In genomic region chr6:148740521-148741226, GRCm38 (mm10) we compare ENCODE assay signal across 13 mouse cellular contexts.
DNase-seq lines count a peak whose midpoint lies in the region; TF ChIP-seq lines count a peak whose summit lies in the region.
"Had no signal": no experiment of that assay in that cellular context is flagged by ENCODE, and none has a peak within 500 bp of the region (broad histone marks: within the 10 kb centered on the region; RNA-seq: fewer than 3 reads in every experiment).

No protein-coding gene starts in this region.

- H3K4me1 ChIP-seq in kidney, adult 2 months (ENCODE audit: control insufficient read depth, insufficient read depth, low read length) = no peaks in the 10 kb centered on the region
- H3K4me1 ChIP-seq: megakaryocyte, embryonic 14.5 days had no signal

- peak; percentile 8 to 12 for DNase-seq in cerebellum, postnatal 10 days
- no peak for DNase-seq in cerebellum, adult 11 months
- peak; percentile 6 to 21 for DNase-seq in kidney, postnatal 4 days
- DNase-seq in kidney, adult 2 months = no peak
- DNase-seq in right cerebral cortex, postnatal 14 days = peak; percentile 16
- DNase-seq in right cerebral cortex, postnatal 25 days = no peak
- no peak for DNase-seq in ovary, adult 18-20 months (ENCODE audit: low spot score)
- DNase-seq in spleen, postnatal 4 days (ENCODE audit: low spot score in 2 of 2) = no peak
- DNase-seq: cerebellum, adult 2 months; gastrocnemius, postnatal 25 days; kidney, postnatal 25 days had no signal

- no peak for TF ChIP-seq POLR2A in kidney, adult 2 months (IDR thresholded peaks at IDR 0.05; ENCODE audit: low read depth, low read length)

- no peak for TF ChIP-seq CTCF in kidney, adult 2 months (conservative IDR thresholded peaks at IDR 0.05; ENCODE audit: insufficient read depth, insufficient read length, low read depth, low read length)

- H3K27me3 ChIP-seq in kidney, adult 2 months (replicated peaks; ENCODE audit: control insufficient read depth, insufficient read depth, low read length) = no peaks in the 10 kb centered on the region

- no peak overlapping the region for H3K27ac ChIP-seq in kidney, adult 2 months (ENCODE audit: insufficient read depth, low read depth, low read length)

- no peak overlapping the region for H3K4me3 ChIP-seq in kidney, adult 2 months (ENCODE audit: insufficient read depth, low read depth, low read length)
- H3K4me3 ChIP-seq: erythroblast, embryonic 14.5 days; megakaryocyte, embryonic 14.5 days had no signal

- 63% methylated on average over 8 of the region's 8 CpGs for WGBS in kidney, adult 2 months

- H3K36me3 ChIP-seq in kidney, adult 2 months (ENCODE audit: control insufficient read depth, insufficient read depth, low read length) = no peaks in the 10 kb centered on the region

Comparison
In these comparisons a context has a peak if more than half of its experiments do, and no peak if none do; other contexts are left out.
1. DNase-seq: peak in cerebellum, postnatal 10 days (2 of 2), kidney, postnatal 4 days (2 of 2) and right cerebral cortex, postnatal 14 days (single experiment); none in cerebellum, adult 11 months (single experiment), kidney, adult 2 months (single experiment), right cerebral cortex, postnatal 25 days (single experiment), ovary, adult 18-20 months (single experiment) and spleen, postnatal 4 days (0 of 2).